Mouse (Mus musculus) naive thymus-derived CD4-positive, alpha-beta T cell, adult 2 months (primary cell): Measurements from ENCODE around the gene Sun1.

Experiments
- DNase-seq: peaks from one replicate; pipeline ENCODE4 v3.0.0-alpha.2; 2011; ENCODE audit warnings: low read depth

Gene Sun1

DNA sequence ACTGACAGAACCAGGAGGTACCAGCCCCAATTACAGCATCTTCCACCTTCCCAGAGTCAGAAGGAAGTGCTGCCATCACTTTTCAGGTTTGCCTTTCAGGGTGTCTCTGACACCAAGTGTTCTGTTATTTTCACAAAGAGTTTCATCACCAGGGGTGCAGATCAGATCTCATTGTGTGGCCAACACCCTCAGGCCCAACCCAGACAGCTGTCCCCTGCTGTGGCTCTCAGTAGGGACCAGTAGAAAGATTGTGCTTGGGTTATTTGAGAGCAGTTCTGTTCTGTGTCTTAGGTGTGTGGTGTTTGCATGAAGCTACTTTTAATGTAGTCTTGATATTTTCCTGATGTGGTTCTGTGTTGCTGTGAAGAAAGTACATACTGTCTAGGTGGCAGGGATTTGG is 7.7 kb downstream of the Sun1 start:
- DNase-seq = no peak

DNA sequence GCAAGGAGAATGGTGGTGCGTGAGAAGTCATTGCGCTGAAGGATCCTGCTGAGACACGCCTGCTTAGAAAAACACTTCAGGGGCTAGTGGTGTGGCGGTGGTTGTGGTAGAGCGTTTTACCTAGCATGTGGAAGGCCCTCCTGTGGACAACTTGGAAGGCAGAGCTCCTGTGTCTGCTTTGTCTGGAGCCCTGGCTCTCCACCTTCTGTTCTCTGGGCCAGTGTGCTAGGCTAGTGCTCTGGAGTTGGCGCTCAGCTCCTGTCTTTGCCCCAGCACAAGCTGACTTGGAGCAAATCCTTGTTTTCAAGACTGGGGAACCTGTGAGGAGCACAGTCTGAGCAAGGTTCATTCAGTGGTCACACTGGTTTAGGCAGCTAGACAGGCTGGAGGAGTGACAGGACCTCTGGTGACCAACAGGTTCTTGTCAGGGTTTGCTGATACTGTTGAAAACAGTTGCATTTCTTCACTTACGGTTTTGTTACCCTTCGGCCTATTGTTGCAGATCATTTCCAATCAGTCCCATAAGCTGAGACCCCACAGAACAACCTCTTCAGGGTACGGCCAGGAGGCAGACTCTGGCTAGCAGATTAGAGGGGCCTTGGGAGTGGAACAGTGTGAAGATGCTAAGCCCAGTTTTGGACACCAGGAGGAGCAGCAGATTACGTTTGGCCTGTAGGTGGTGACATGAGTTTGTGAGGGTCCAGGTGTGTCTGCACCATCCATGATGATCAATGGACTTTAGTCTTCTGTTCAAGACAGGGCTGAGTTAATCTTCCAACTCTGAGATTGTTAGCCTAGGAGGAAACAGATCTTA is 8.6 kb downstream of the Sun1 start:
- peak; percentile 19 for DNase-seq

DNA sequence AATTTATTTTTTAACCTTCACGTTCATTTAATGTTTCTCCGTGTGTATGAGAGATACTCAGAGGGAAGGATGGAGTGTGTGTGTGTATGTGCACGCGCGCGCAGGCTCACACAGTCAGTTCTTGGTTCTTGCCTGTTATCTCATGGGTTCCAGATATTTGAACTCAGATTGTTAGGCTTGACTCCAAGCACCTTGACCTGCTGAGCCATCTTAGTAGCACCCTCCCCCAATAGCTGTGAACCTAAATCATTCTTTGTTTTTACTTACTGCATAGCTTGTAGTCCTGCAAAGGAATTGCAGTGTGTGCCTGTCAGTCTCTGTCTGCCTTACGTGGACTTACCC is 9.2 kb downstream of the Sun1 start:
- no peak for DNase-seq

DNA sequence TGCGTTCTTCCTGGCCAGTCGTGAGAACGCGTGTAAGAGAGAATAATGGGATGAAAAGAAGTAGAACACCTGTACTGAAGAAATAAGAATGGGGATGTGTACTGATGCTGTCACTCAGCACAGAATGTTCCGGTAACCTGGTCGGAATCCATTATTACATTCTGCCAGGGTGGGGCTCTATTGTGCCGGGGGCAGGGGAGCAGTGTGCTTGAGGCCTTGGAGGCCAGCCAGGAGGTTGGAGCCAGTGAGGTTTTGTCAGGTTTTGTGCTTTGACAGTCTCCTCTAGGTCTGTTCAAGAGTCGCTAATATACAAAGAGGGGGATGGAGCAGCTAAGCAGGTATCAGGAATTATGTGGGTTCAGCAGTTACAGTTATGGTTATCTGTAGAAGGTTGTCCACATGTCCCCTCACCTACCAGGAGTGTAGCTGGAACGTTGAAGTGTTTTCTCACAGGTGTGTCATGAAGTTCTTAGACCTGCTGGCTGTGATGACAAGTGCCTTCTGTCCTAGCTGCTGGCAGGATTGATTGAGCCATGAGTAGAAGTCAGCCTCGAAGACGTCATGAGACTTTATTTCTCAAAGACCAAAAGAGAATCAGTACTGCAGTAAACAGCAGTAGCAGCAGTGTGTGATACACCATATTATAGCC is 11.4 kb downstream of the Sun1 start:
- no peak for DNase-seq

DNA sequence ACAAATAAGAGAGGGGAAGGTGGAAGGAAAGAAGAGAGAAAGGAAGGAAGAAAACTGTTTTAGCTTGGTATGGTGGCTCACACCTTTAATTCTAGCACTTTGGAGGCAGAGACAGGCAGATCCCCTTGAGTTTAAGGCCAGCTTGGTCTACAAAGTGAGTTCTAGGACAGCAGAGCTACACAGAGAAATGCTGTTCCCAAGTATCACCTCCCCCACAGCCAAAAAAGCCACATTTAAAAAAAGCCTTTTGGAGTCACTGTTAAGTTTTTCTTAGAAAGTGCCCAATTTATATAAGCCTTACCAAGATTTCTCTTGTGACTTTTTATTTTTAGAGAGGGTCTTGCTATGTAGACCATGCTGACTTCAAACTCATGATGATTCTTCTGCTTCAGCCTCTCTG is 13.9 kb downstream of the Sun1 start:
- no peak for DNase-seq

DNA sequence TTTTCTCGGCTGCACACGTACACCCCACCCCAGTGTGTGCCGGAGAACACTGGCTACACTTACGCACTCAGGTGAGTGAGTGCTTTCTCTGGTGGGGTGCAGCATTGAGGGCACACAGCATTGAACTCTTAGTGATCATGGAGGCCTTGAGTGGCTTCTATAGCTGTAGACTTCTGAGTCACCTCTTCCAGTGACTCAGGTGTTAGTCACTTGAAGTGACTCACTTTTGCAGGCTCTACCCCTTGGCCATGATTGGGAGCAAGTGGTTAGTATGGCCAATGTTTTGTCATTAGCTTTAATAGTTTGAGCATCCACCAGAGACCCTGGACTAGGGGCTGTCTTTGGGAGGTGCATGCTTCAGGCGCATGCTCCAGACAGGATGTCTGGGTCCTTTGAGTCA is 14.7 kb downstream of the Sun1 start:
- DNase-seq = no peak

DNA sequence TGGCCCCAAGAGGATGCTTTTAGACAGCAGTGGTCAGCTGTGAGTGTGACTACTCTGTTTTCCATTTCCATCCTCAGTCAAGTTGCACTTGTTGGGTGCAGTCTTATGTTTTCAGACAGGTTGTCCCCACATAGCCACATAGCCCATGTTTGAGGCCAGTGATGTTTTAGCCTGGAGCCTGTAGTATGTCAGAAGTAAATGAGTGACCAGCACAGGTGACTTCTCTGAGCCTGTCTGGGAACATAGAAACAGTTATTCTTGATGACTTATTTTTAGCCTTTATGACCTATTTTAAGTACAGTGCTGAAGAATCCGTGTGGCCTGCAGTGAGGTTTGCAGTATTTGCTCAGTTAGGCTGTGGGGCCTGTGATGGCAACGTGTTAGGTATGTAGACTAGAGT is 15.7 kb downstream of the Sun1 start:
- DNase-seq = no peak

DNA sequence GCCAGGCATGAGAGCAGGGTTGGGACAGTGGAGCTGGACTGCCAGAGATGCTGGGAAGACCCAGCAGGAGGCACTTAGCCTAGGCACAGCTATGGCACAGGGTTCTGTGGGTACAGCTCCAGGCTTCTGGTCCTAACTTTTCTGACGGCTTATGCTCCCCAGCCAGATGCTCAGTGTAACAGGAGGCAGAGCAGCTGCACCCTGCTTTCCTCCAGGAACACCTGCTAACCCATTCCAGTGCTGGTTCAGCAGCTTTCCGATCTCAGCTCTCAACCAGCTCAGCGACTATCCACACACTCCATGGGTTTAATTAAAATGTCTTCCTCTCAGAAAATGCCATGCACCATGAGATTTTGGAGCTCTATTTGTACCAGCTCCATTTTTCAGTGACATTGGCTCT is 16.3 kb downstream of the Sun1 start:
- no peak for DNase-seq

DNA sequence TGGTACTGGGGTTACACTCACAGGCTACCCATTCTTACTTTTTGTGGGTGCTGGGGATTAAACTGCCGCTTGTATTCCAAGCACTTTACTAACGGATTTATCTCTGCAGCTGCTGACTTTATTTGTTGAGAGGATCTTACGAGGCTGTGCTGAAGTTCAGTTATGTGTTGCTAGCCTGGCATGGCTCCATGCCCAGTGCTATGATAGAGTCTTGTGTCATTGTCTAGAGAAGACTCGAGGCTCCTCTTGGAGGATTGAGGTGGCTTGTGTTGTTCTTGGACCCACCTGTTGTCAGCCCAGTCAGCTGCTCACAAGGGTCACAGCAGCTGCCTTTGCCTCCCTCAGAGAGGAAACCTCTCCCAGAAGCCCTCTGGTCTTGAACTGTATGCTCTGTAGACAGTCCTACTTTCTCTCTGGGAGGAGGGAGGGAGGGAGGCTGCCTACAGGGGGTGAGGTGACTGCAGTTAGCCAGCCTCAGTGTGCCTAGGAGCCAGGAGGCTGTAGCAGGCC is 19.6 kb downstream of the Sun1 start:
- DNase-seq = no peak

DNA sequence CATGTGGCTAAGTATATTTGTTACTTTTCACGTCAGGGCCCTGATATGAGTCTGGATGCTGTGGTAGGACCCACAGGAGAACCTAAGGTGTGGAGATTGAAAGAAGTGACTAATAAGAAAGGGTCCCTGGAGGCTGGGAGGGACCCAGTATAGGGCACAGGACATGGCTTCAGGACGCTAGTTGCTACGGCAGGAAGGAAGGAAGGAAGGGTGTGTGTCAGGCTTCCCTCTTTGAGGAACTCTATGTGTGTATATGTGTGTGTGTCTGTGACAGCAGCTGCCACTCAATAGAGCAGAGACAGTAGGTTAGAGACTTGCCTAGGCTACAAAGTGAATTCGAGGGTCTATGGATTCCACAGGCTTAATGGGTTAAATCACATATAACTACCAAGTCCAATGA is 20.2 kb downstream of the Sun1 start:
- DNase-seq = no peak

DNA sequence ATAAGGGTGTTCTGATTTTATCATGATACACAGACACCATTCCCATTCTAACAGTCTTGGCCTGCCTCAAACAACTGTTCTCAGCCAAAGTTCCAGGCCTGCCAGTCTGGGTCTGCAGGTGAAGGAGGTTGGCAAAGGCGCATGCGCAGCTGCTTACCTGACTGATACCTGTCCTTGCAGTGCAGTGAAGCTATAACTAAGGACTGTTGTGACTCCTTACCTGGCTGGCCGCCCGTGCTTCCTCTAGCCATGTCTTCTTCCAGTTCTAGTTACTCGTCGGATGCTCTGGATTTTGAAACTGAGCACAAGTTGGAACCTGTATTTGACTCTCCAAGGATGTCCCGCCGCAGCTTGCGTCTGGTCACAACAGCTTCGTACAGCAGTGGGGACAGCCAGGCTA is 22.9 kb downstream of the Sun1 start:
- DNase-seq = no peak

DNA sequence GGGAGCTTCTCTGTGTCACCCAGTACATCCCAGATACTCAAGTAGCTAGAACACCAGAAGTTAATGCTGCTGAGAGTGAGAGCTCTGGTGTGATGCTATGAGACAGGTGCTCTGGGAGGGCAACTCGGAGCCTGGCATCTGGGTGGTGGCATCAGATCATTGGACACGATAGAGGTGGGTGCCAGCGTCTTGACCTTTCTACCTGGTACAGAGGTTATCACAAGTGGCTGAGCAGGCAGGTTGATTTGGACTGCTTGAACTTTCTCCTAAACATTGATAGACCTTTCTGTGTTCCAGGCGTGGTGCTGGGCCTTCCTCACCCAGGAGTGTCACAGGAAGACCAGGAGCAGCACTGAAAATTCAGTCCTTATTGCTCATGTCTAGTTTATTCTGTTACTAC is 26.8 kb downstream of the Sun1 start:
- no peak for DNase-seq

DNA sequence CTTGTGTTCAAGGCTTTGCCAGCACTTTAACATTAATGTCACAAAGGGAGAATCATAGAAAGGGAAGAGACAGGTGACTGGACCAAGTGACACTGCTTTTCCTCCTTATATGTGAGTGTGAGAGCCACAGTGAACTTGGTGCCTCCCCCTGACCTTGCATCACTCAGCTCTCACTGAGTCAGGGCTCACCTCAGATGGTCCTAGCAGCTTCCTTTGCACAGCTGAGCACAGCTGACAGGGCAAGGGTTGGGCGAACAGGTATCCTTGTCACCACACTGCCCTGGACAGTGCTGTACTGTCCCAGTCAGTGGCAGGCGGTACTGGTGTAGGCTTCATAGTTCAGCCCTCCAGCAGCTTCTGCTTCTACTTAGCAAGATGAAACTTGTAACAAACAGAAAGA is 27.2 kb downstream of the Sun1 start:
- DNase-seq = no peak

DNA sequence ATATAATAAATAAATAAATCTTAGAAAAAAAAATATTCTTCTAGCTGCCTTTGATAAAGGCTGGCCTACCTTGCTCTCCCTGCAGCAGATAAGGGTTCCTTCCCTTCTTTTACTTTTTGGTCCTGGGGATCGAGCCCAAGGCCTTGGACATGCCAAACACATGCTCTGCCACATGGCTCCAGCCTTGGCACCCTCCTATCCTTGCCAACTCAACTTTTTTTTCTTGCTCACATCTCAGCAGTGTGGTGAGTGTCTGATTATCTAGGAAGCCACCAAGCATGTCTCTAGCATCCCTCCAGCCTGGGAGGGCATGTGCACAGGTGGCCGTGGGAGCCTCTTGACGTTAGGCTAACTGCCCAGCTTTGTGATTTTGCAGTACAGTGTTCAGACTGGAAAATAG is 27.9 kb downstream of the Sun1 start:
- DNase-seq = no peak

DNA sequence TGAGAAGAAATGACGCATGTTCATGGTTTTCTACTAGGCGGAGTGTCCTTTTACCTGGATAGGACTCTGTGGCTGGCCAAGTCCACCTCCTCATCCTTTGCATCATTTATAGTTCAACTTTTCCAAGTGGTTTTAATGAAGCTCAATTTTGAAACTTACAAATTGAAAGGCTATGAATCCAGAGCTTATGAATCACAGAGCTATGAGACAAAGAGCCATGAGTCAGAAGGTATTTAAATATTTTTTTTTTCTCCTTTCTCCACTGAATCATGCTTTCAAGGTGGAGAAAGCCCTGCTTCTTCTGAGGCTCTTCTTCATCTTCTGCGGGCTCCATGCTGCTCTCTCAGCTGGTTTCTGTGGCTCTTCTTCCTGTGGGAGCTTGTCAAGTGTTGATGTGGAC is 29.3 kb downstream of the Sun1 start:
- DNase-seq = no peak

DNA sequence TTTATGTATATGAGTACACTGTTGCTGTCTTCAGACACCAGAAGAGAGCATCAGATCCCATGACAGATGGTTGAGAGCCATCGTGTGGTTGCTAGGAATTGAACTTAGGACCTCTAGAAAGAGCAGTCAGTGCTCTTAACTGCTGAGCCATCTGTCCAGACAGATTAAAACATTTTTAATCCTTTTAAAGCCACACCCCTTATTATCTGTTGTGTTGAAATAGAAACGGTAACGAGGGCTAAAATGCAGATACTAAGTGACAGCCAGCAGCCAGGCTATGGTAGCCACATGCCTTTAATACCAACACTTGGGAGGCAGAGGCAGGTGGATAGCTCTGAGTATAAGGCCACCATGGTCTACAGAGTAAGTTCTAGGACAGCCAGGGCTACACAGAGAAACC is 31.6 kb downstream of the Sun1 start:
- DNase-seq = no peak

DNA sequence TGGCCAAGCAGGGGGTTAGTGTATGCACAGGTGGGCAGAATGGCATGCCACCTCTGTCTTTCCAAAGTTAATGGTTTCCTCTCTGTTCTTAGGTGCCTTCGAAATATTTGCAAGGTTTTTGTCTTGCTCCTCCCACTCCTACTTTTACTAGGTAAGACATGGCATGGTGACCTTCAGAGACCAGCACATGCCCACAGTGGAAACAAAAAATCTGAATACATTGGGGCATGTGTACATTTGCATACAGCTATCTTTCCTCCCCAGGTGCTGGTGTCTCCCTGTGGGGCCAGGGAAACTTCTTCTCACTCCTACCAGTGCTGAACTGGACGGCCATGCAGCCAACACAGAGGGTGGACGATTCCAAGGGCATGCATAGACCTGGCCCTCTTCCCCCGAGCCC is 34.0 kb downstream of the Sun1 start:
- no peak for DNase-seq

DNA sequence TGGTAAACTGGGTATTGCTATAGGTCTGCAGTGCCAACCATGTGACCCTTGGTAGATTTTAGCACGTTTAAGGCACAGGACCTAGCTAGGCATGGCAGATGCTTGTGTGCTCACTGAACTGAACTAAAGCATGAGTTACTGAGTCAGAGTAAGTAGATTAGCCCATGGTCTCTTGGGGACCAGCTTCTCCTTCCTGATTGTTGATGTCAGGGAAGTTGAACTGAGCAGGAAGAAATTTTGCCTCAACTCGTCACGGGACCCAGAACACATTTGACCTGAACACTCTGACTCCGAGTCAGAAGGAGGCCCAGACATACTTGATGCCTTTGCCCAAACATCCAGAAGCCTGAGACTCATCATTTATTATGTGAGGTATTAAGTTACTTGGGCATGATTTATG is 37.0 kb downstream of the Sun1 start:
- no peak for DNase-seq

DNA sequence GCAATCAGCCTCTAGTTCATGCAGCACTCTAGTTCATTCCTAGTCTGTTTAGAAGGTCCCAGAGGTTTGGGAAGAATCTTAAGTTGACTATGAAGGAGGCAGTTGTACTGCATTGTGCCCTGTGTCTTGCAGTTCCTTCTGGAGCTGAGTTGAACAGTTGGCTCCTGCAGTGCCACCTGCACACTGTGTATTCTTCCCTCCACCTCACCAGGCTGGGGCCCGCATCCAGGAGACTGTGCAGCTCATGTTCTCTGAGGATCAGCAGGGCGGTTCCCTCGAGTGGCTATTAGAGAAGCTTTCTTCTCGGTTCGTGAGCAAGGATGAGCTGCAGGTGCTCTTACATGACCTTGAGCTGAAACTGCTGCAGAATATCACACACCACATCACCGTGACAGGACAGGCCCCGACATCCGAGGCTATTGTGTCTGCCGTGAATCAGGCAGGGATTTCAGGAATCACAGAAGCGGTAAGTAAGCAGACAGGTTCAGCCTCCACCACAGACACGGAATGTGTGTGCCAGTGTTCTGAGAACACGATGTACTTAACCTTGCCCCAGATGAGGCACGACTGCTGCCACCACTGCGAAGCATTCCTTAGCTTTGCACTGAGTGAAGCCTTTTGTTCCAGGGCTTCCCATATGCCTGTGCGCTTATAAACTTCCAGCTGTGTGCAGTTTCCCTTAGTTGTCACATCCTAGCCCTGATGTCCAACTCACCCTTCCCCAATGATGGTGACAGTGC is 40.8 kb downstream of the Sun1 start:
- DNase-seq = no peak

DNA sequence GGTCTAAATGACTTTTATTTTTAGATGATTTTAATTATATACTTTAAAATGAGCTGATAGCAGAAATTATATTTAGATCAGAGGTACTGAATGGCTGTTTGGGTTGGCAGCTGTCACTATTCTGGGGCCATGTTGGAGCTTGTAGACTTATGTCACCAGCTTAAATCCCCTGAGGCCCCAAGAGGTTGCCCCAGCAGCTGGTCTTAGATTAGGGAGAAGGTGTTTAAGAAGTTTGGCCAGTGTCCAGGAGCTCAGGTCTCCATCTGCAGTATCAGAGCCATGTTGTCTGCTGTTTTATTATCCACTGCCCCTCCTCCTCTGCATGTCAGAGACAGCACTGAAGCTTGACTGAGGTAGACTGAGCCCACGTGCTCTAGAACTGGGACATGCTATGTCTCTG is 42.9 kb downstream of the Sun1 start:
- no peak for DNase-seq

DNA sequence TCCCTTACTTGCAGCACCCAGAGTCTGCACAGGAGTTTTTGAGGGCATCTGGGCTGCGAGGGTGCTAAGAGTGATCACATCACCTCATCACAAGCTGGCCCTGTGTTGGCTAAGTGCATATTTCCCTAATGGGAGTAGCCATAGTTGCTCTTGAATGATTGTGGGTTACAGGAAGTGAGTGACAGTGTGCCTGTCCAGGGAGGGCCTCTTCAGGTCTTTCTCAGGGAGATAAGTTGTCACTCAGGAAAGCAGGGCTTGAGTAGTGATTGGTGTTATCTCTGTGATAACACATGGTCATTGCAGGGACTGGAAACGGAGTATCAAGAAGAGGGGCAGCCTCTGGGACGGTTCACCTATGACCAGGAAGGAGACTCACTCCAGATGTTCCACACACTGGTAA is 47.3 kb downstream of the Sun1 start:
- DNase-seq = no peak

DNA sequence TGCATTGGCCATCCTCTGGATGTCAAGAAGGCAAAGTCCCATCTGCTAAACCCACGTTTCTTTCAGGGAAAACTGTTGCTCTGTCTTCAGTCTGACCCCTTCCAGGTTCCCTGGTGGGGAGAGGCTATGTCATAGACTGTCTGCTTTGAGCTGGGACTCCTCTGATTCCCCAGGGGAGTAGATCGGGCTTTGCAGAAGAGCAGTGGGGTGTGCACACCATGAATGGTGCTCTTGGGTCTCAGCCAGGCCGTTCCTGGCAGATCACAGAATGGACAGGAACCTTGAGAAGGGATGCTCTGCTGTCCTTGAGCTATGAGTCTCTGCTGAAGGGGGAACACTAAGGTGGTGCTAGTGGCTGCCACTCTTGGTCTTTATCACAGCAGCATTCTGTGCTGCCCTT is 48.4 kb downstream of the Sun1 start:
- DNase-seq = no peak

DNA sequence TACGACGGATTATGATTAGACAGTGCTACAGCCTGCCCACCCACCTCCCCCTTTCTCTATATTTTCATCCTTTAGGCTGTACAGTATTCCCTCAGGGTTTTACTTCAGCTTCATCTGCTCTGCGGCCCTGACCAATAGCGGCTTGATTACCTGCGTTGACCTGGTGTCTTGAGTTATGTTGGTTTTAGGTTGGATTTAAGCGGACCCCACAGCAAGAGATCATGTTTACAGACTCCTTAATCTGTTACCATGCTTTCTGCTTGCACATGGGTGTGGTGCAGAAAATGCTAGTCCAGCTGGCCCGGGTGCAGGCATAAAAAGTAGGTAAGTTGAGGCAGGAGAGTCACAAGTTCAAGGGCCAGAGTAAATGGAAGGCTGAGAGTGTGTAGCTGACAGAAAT is 50.8 kb downstream of the Sun1 start:
- peak; percentile 24 for DNase-seq
